Mouse (Mus musculus) right cerebral cortex, postnatal 36 days (tissue): ENCODE measurements around the gene Cyp2c23.

Experiments
- DNase-seq, 2 experiments: peaks; one replicate each; pipeline ENCODE4 v3.0.0; 2022; ENCODE audit warnings: low spot score in 2 of 2, mixed read lengths in 1 of 2

The Cyp2c23 gene

DNA sequence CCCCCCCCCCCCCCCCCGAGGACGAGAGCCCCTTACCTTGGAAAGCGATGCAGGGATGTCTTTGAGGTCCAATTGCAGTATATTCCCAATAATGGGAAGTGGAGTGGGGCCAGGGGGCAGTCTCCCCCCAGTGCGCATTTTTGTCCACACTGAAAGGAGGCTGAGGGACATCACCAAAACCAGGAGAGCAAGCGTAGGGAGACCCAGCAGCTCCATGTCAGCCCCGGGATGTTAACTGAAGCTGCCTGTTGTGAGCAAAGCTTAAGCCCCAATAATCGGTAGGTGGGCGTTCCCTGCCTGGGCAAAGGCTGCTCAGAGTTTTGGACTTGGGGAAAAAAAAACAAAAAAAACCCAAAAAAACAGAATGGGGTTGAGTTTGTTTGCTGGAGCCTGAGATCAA is at the start of gene Cyp2c23:
TSS of gene Cyp2c23 (minus strand) at position 237 of the 400 bp plus-strand sequence.
- DNase-seq: no peak

DNA sequence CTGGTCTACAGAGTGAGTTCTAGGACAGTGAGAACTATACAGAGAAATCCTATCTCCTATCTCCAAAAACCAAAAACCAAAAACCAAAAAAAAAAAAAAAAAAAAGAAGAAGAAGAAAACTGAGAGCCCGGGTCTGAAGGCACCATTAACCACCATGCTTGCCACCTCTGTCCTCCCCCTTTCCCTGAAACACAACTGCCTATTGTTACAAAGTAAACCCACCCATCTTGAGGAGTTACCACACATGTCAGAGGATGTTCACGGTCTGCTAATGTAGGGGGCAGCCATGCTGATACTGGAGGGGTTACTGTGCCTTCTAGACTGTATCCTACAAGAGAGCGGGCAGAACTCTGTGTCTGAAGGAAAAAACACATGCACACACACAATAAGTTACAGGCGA is 48.0 kb upstream of the Cyp2c23 start:
- DNase-seq: no peak

DNA sequence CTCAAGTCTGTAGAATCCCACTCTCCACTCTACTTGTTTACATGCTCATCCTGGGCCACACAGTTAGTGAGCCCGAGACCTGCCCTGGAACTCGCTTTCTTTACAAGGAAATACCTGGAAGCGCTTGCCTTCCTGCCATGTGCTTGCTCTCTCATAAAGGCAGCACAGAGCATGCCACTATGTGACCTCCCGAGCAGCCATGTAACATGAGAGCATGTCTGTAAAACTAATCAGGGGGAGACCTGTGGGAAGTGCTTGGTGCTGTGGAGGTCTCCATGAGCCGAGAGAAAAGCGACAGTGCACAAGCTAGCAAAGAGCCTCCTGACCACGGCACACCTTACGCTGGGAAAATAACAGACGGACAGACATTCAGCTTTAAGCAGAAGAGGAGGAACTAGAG is 47.4 kb upstream of the Cyp2c23 start:
- no peak for DNase-seq

DNA sequence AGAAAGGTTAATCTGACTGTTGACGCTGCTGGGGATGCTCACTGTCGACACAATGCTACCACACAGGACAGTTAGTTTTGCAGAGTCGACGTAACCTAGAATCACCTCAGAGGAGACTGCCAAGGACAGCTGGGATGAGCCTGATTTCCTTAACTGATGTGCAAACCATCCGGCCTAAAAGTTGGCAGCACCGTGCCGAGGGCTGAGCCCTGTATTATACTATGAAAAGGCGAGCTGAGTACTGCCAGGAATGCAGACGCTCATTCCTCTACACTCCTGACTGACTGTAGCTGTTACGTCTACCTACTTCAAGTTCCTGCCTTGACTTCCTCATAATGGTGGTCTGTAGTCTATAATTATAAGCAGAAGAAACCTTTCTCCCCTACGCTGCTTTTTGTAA is 46.0 kb upstream of the Cyp2c23 start:
- no peak for DNase-seq

DNA sequence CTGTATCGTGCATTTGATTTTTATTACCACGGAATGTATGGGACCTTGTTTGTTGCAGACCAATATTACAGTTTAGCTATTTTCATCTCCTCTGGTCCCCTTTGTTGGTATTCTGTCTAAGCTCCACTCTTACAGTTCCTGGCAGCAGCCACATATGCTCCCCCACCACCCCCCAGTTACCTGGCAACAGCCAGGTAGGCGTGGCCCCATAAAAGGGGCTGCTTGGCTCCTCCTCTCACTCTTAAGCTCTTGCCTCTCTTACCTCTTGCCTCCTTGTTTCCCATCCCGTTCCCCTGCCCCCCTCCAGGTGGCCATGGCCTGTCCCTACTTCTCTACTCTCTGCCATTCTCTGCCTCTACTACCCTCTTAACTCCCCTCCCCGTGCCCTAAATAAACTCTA is 42.2 kb upstream of the Cyp2c23 start:
- no peak for DNase-seq

DNA sequence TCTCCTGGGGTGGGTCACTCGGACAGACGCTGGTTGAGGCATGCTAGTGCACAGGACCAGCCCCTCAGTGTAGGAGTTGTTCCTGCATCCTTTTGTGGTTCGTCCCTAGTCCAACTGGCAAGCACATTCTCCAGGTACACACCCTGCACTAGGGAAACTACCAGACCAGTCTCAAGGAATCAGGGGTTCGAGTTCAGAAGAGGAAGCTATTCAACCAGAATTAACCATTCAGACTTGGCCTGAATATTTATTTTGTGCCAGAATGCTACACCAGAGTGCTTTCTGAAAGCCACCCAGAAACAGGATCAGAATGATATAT is 40.9 kb upstream of the Cyp2c23 start:
- no peak for DNase-seq

- peak; percentile 81 to 83 for DNase-seq
These were observed 40.3 kb upstream of the Cyp2c23 start, which contains the start of gene Erlin1 for GRCm38 (mm10) chr19:44069121-44069913. Gene Erlin1, minus strand, starts transcription at chr19:44069785.

- no peak for DNase-seq
These were observed 39.2 kb upstream of the Cyp2c23 start for GRCm38 (mm10) chr19:44068232-44068631.

DNA sequence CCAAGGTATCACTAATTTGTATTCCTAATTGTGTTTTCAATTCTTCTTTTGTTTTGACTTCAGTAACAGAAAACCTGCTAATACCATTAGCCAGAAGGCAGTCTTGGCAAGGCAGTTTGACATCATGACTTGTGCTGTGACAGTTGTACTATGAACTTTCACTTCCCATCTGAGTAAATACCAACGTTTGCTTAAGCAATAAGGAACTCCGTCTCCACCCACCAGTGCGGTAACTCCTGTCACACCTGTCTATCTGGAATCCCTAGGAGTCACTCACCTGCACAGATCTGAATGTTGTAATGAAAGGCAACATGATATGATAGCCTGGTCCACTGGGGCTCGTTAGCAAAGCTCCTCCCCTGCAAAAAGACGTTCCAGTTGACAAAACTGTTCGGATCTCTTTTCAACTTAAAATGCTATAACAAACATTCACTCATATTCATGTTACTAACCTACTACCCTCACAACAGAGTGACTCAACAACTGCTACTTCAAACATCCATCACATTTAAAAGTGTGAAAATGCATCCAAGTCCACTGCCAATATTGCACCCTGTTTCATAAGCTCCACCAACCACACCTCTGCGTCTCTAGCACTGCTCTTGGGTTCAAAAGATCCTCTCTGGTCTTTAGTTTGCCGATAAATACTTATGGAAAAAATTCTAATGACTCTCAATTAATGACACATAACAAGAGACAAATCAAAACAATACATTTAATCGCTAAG is 38.5 kb upstream of the Cyp2c23 start:
- no peak for DNase-seq

DNA sequence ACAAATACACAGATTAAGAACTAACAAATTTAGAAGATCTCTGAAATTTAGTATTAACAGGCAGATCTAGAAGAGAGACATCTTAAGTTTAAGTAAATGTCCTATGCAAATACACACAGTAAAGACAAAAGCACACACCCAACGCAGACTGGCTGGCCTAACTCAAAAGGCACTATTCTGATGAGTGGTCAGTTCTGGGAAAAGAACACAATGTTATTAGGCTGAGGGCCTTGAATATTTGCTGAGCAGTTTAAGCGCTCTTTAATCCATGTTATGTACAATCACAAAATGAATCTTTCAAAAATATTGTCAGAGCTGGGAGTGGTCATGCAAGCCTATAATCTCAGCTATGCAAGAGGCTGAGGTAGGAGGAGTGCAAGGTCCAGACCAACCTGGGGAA is 35.7 kb upstream of the Cyp2c23 start:
- DNase-seq: no peak

GRCm38 (mm10) chr19:44063773-44064172 is 34.8 kb upstream of the Cyp2c23 start:
- DNase-seq: no peak

- no peak for DNase-seq
These were observed 31.2 kb upstream of the Cyp2c23 start for GRCm38 (mm10) chr19:44060226-44060625.

DNA sequence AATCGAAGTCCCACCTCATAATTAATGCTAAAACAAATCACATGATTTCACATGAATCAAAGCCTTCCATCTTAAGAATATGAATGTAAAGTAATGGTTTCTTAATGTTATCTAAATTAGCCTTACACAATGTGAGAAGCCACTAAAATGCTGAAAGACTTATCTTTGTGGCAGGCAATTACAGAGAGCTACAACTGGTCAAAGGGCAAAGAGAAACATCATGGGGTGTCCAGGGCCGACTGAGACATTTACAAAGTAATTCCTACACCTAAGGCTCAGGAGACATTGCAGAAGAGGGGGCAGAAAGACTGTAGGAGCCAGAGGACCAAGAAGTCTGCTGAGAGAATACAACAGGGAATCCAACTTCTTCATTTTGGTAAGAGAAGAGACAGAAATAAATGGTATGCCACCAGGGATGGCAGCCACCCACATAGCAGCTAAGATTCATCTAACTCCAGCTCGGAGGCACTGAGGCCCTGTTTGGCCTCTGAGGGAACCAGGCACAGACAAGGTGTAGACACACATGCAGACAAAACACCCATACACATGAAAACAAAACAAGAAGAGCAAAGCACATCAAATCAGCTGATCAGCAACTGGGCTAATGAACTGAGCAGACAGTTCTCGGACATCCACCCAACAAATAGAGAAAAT is 26.3 kb upstream of the Cyp2c23 start:
- peak in 1 of 2 experiments; percentile 10 for DNase-seq

DNA sequence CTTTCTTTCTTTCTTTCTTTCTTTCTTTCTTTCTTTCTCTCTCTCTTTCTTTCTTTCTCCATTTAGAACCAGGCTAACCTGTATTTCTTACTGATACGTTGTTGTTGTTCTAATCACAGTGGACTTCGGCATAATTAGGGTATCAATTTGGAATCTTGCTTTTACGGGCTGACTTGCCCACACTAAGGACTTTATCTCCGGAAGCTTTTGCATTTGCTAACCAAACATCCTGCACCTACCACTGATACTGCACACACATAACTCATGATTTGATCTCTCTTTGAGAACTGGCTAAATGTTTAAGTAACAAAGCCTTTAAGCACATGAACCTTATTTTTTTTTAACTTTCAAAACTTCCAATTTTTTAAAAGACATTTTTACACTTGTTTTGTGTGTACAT is 21.4 kb upstream of the Cyp2c23 start:
- no peak for DNase-seq

- no peak for DNase-seq
These were observed 20.3 kb upstream of the Cyp2c23 start for GRCm38 (mm10) chr19:44049282-44049681.

GRCm38 (mm10) chr19:44045847-44046246 is 16.8 kb upstream of the Cyp2c23 start:
- no peak for DNase-seq

GRCm38 (mm10) chr19:44042121-44042520 is 13.1 kb upstream of the Cyp2c23 start:
- no peak for DNase-seq

DNA sequence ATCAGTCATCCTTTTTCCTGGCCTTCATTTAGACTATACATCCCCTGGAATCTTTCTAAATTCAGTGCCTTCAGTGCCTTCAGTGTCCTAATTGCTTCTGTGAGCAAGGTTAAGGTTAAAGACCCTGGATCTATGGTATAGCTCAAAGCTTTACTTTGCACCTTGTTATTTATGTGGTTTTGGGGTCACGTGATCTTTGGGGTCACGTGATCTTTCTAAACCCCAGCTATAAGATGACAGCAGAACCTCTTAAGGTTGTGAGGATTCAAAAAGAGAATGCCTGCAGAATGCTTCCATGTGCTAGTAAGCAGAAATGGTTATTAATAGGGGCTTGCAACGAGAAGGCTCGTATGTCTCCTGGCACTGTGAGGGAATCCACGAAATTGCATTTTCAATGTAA is 4.4 kb upstream of the Cyp2c23 start:
- DNase-seq: no peak

GRCm38 (mm10) chr19:44032046-44032744 is 3.2 kb upstream of the Cyp2c23 start:
- no peak for DNase-seq

- DNase-seq: no peak
These were observed 1.0 kb upstream of the Cyp2c23 start for GRCm38 (mm10) chr19:44030024-44030423.

- DNase-seq: no peak
These were observed 2.0 kb downstream of the Cyp2c23 start for GRCm38 (mm10) chr19:44026956-44027530.
